Mouse (Mus musculus) lung, postnatal 0 days (tissue): ENCODE data around the gene Madd.

ENCODE experiments used
- CTCF ChIP-seq: IDR thresholded peaks from 2 replicates; pipeline ENCODE4 v1.5.1; 2016; ENCODE audit warnings: antibody characterized with exemption, mild to moderate bottlenecking
- EP300 ChIP-seq: IDR thresholded peaks from 2 replicates; pipeline ENCODE4 v1.6.1; 2016; ENCODE audit warnings: antibody characterized with exemption, mild to moderate bottlenecking, control low read depth

DNA sequence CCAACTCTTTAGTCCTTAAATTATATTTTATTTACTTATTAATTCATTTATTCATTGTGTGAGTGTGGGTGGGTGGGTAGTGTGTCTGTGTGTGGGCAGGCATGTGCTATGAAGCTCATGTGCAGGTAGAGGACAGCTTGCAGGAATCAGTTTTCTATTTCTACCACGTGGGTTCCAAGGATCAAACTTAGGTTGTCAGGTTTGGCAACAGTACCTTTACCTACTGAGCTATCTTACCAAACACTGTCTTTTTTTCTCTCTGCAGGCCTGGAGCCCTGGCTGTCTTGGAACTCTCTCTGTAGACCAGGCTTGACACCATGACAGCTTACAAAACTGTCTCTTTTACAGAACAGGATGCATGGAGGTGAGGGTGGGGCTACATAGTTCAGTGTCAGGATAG is 32.3 kb downstream of the Madd start:
- TF ChIP-seq CTCF, result no peak
- no peak for TF ChIP-seq EP300
